Mouse (Mus musculus) cerebellum, adult 8-10 months (tissue): ENCODE measurements around the gene Sec14l3.
"Not testable (repeated sequence)": the region's sequence is repeated elsewhere in the genome, so short reads cannot be mapped to it uniquely, and the experiment has no call there.

Experiments
- DNase-seq: peaks from one replicate; pipeline ENCODE4 v3.0.0; 2022

Sec14l3 gene

DNA sequence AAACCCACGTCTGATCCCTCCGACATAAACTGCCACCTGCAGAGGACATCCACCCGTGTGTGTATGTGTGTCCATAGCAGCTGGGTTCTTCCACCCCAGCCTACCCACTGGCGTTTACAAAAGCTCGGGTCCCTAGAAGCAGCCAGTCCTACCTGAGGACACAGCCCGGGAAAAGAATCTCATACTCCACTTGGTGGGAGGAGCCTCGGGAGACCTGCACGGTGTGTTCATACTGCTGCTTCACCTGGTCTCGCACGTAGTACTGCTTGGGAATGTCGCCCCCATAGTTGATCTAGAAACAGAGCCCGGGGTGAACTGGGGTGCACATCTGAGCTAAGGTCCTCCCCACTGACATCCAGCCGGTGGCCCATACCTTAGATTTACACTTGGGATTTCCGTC is 38.9 kb downstream of the Sec14l3 start:
- no peak for DNase-seq

DNA sequence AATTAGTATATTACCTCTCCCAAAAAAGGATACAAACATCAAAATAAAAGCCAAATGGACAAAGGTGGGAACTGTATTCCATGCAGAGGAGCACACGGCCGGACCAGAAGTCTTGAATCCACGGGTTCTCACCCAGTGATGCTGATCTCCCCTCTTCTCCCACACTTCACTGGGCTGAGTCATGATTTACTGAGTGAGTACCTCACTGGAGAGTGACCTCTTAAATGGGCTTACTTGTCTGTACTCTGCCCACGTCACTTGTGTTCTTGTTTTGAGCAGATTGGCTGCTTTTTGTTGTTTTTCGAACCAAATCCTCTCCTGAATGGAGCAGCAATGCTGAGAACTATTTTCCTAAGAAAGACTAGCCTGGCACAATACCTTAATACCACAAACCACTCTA is 40.3 kb downstream of the Sec14l3 start:
- DNase-seq = no peak

DNA sequence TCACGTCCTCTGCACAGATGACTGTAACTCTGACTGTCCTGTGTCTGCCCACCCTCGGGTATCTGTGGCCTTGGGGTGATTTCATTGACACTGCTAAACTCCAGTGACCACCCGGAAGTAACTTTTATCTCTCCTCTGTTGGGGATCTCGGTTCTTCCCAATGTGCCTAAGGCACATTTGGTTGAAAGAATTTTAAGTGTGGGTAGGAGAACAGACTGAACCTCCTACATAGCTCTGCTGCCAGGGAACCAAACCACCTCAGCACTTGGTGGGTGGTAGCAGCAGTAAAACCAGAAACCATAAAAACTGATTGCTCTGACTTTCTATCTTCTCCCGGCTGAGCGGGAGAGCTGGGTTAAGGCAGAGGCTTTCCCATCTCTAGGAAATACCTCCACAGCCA is 40.8 kb downstream of the Sec14l3 start:
- DNase-seq = no peak

DNA sequence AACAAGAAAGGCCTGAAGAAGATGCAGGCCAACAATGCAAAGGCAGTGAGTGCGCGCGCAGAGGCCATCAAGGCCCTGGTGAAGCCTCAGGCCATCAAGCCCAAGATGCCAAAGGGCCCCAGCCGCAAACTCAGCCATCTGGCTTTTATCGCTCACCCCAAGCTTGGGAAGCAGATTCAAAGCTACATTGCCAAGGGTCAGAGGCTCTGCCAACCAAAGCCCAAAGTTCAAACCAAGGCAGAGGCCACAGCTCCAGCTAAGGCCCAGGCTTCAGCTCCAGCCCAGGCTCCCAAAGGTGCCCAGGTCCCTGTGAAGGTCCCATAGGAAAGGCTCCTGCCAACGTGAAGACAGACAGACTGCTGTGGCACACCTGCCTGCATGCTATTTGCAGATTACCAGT is 43.3 kb downstream of the Sec14l3 start:
- not testable (repeated sequence) for DNase-seq

DNA sequence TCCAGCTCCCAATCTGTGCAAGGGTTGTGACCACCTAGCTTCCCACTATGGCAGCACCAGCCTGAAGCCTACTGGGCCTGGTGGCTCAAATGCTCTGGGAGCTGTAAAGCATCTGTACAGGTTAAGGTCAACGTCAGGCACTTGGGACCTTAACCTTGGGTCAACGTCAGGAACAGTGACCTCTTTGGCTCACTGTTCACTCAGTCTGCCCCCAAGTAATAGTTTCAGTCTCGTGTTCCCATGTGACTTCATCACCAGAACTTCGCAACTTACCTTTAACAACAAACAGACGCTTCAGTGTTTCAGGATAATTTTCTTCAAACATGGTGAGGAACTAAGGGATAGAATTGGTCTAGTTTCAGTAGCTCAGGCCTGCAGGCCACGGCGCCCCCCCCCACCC is 44.0 kb downstream of the Sec14l3 start:
- no peak for DNase-seq

DNA sequence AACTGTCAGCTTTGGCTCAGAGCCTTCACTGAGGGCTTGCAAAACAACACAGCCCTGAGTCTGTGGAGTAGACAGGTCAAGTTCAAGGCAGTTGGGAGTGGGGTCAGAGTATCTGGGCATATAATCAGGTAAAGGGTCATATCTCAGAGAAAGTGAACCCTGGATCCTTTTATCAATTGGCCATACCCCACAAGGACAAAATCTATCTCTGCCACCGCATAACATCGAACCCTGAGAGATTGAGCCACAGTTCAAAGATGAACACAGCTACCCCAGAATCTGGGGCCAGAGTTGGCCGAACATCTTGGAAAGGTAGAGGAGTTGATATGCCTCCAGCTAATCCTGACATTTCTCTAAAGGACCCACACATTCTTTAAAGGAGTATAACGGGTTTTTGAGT is 47.4 kb downstream of the Sec14l3 start:
- no peak for DNase-seq

DNA sequence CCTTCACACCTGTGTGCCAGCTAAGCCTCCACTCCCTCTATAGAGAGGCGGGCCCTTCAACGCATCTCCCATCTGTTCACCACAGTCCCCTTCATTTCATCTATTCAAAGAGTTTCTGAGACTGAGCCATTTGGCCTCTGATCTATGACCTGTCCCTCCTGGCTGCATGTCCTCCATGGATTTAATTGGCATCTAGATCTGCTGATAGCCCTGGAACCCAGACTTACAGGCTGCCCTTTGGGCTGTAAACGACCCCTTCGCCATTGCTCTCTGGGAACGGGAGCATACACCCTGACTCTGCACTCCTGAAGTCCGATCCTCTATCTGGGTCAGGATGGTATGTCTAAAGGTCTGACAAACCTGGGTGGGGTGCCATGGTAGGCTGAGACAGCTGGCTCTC is 48.2 kb downstream of the Sec14l3 start:
- no peak for DNase-seq

DNA sequence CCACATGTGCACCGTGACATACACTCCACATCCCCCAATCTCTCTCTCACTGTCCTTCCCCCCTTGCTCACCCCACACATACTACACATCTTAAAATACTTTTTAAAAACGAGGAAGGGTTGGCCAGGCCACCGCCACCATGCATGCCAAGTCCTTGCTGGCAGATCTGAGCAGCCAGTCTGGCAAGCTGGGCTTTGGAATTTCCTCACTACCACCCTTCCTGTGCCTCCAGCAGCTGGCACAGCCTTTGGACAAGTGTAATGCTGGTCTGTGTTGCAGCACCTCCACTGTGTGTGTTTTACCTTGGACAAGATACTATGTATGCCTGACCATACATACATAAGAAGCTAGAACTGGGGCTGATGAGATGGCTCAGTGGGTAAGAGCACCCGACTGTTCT is 48.9 kb downstream of the Sec14l3 start:
- no peak for DNase-seq

DNA sequence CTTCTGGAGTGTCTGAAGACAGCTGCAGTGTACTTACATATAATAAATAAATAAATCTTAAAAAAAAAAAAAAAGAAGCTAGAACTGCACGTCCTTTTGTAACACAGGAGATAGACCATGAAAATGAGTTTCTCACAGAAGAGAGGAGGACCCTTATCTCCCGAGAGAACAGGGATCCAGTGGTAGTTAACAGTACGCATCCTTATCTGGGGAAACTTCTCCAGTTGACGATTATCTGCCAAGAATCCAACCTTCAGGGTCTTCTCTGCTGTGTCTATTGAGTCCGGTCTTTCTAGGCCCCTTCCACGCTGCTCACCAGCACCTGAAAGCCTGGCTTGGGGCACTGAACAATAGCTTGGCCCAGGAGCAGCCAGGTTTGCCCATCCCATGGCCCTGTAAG is 49.3 kb downstream of the Sec14l3 start:
- DNase-seq = no peak

DNA sequence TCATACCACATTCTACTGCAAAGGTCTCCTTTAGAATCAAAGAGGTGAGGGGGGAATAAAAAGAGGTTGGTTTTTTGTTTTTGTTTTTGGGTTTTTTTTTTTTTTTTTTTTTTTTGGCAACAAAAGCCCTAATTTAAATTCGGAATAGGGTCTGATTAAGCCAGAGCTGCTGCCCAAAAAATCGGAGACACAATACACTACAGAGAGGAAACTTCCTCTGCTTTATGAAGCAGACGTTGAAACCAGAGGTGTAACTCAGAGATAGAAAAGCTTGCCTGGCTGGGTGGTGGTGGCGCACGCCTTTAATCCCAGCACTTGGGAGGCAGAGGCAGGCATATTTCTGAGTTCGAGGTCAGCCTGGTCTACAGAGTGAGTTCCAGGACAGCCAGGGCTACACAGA is 49.9 kb downstream of the Sec14l3 start:
- not testable (repeated sequence) for DNase-seq

DNA sequence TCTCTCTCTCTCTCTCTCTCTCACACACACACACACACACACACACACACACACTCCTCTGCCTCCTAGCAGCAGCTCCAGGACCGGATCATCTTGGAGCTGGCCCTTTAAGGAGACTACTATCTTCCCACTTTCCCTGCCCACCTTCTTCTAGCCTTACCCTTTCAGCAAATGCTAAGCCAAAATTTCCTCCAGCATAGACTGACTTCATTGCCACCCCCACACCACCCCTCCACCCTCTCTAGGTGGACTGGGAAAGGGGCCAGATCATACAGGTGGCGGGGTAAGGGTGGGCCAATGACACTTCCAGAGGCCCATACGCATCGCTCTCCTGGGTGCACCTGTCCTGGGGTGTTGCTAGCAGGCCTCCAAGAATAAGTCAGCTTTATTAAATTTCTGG is 50.8 kb downstream of the Sec14l3 start:
- DNase-seq = no peak

DNA sequence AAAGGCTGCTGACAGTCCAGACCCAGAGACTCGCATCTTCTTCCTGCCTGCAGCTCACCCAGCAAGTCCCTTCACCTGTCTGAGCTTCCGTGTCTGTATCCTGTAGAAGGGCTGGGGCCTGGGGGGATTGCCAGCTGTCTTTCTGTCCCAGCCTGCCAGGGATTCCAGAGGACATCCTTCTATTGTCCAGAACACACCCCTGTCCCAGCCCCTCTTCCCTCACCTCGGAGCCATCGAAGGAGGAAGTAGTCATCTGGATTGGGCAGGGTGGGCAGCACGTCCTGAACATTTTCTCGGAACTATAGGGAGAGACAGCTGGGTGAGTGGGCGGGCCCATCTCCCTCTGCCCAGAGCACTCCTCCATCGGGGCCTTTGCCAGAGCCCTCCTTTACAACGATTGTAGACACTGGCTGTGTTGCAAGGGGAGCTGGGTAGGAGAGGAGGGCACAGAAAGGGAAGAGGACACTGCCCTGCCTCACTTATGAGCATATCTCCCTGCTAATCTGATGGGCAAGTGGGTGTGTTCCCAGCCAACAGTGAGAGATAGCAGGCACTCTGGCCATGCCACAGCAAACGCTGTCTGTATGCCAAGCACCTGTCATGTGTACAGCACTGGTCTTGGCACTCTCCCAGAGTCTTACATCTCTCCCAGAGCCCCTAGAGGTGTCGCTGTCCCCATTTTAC is 52.0 kb downstream of the Sec14l3 start:
- DNase-seq = no peak

DNA sequence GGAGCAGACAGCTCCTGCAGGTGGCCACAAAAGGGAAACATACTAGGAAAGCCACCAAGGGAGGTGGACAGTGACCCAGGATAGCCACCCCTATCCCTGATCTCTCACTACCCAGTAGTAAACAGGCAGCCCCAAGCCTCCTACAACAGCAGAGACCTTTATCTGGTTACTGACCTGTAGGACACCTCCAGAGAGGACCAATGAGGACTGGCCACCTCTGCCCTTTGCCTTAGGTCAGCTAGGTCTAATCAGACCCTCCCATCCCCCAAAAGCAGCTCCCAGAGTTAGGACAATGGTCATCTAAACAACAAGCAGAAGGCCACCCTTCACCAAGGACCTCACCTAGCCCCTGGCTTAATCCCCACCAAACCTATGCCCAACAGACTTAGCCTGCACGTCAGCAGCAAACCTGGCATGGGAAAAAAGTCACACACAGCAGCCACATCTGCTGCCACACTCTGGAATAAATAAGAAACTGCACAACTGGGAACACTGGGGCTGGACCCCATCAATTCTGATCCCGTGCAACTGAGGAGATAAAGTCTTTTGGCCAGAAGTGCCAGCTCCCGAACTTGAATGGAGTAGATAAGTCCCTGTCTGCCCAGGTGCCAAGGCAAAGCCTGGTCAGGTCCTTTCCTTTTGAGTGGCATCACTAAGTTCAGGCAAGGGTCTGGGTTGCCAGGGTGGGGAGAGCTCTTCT is 52.9 kb downstream of the Sec14l3 start:
- no peak for DNase-seq

DNA sequence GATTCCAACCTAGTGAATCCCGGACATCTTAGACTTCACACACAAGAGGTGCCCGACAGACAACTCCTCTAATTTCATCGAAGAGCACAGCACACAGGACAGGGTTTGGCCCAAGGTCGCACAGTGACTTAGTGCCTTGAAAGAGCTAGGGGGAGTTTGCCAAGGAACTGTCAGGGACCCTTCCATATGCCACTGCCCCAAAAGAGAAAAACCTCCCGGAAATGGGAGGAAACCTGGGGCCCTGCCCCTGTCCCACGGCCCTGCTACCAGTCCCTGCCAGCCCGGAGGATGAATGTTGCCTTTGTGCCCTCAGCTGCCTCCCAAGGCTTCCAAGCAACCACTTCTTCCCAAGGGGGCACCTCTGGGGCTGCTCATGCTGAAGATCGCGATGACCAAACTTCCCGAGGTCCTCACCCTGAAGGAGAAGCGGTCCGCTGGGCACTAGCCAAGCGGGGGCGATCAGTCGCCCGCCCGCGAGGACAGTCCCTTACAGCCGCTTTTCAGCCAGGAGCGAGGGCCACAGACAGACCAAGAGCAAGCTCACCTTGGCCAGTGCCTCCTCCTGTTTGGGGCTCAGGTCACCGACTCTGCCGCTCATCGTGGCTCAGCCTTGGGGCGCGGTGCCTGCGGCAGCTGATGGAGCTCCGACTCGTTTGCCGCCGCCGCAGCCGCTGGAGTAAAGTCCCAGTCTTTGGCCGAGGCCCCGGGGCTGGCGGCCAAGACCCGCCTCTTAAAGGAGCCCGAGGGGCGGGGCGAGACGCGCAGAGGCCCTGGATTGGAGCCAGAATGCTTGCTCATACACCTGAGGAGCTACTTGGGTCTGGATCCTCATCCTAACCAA is 53.7 kb downstream of the Sec14l3 start:
- peak; percentile 81 for DNase-seq

DNA sequence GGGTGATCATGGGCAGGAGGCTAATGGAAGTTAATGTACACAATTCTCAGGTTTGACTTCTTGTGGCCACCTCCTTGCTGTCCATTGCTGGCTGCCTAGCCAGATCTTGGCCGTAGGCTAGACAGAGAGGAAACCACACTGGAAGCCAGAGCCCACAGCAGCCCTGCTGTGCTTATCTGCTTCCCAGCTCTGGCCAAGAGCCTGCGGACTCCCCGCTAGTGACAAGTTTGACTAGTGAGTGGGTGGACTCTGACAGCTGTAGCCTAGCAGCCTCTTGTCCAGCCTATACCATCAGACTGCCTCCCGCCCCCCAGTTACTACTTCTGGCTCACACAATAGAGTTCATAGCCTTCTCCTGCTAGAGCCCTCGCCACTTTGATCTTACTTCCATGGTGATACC is 55.0 kb downstream of the Sec14l3 start:
- DNase-seq = no peak

DNA sequence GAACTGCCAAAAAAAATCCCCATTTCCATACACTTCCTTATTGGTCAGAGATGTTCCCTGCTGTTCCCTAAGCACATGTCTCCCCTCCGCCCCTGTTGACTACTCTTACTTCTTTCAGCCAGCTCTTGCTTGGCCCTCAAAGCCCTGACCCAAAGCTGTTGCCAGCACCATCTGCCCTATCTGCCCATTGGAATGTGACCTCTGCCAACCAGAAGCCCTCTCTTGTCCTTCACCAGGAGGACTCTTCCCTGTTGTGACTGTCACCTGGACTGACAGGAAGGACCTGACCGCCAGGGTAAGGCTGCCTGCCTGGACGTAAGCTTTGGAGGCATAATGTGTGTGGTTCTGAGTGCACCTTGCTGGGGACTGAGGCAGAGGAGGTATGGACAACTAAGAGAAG is 57.0 kb downstream of the Sec14l3 start:
- no peak for DNase-seq

DNA sequence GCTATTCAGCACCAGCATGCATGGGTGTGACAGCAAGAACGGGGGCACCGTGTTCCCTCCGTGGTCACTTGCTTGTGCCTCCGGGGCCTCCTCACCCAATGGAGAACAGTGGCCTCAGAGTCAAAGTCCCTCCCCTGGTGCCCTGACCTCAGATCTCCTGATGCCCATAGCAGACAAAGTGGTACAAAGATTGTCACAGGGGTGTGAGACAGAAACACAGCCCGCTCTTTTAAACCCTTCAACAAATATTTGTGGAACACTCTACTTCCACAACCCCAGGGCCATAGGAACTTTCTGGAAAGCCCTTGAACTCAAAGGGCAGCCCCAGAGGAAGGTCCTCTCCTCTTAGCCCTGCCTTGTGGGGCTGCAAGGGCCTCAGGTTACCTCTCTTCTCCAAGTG is 57.6 kb downstream of the Sec14l3 start:
- no peak for DNase-seq

DNA sequence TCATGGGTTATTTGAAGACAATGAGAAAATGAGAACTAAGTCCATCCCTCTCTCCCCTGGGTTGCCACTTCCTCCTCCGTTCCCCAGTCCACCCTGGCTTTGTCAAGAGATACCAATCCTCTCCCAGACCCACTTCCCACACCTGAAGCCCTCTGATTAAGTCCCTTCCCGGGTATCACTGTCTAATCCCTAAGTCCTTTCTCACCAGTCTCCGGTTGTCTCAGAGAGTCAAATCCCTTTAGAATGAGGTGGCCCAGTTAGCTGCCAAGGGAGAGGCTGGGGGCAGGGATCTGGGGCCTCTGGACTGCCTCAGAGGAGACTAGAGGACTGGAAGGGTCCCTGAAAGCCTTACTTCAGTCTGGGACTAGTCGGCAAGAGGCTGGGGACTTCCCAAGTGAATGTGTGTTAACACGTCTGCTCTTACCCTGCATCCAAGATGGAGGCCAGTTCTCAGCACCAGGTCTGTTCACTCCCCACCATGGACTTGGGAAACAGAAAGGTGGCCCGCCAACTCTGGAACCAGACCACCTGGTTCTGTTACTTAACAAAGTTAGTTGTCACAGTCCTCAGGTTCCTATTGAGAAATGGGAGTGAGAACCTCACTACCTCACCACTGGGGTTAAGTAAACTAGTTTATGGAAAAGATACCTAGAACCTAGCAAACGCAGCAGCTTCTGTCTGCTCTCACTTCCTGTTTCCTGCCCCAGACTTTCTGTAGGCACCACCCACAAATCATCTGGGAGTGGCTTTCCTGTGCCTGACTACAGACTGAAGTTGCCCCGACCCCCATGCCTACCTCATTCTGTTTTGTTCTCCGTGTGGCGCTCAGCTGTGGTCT is 58.3 kb downstream of the Sec14l3 start, which contains the start of gene Sec14l2:
Gene Sec14l2, minus strand, starts transcription at position 674 of the 838 bp plus-strand sequence.
- no peak for DNase-seq

DNA sequence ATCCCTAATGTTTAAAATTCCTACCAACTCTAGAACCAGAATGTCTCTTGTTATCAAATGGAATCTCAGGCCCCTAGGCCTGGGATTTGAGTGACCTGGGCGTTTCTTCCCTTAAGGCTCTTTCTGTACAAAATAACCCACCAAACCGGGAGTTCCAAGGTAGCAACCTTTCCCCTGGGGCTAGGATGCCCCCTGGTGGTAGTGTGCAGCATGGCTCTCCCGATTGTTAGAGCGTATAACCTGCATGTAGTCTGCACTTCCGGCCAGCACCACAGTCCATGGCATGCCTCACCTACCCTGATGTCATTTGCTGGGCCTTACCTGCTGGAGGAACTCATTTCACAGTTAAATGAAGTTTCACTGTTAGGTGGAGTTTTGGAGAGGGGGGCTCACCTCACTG is 59.3 kb downstream of the Sec14l3 start:
- DNase-seq = no peak

DNA sequence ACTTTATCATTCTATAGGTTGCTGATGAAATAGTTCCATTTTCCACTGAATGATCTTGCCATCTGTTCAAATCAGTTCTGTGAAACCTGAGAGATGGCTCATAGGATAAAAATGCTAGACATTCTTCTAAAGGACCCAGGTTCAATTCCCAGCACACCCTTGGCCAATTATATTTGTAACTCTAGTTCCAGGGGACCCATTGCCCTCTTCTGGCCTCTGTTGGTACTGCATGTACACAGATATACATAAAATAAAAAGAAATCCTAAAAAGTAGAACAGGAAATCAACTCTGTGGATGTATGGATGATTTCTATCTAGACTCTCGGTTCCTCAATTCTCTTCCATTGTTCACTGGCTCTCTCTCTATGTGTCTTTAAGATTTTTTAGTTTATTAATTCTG is 62.4 kb downstream of the Sec14l3 start:
- DNase-seq = no peak
